Mouse (Mus musculus): Measurements from ENCODE around the gene Pias1.

GRCm38 (mm10) chr9:62851571-62851970, 136.2 kb downstream of the Pias1 start:
- TF ChIP-seq POLR2A (IDR thresholded peaks at IDR 0.05; ENCODE audit: extremely low read depth, insufficient read depth, low read length) (no peak), CTCF (IDR thresholded peaks at IDR 0.05; ENCODE audit: extremely low read depth, insufficient read depth, low read length) (no peak)
